Mouse (Mus musculus): ENCODE results near the gene Iqschfp.

- no peak for TF ChIP-seq POLR2A (IDR thresholded peaks at IDR 0.05; ENCODE audit: extremely low read depth, insufficient read depth, low read length)
- TF ChIP-seq CTCF (IDR thresholded peaks at IDR 0.05; ENCODE audit: low read depth, low read length): peak; percentile 66
Measured at GRCm38 (mm10) chr3:68045475-68046416, 153.7 kb downstream of the Iqschfp start.
